Mouse (Mus musculus): ENCODE measurements around the gene Olfr584. TPM values are rescaled to one million over a fixed set of nuclear protein-coding genes. Genes with fewer than 3 reads are reported as not detected.

Gene Olfr584
- not detected in 2 replicates for polyA plus RNA-seq (2012; rRNA removed)

GRCm38 (mm10) chr7:103081585-103081984, at the start of gene Olfr584:
Gene Olfr584 (plus strand): TSS chr7:103081885.

GRCm38 (mm10) chr7:103037724-103038123, 44.0 kb upstream of the Olfr584 start, which contains the start of gene Olfr582:
Gene Olfr582 (plus strand): TSS chr7:103038024.

GRCm38 (mm10) chr7:103051000-103051399, 30.7 kb upstream of the Olfr584 start, which contains the start of gene Olfr583:
Gene Olfr583 (plus strand): TSS chr7:103051300.

GRCm38 (mm10) chr7:103097420-103097819, 15.7 kb downstream of the Olfr584 start, which contains the start of gene Olfr585:
Gene Olfr585 (plus strand): TSS chr7:103097720.

GRCm38 (mm10) chr7:103125538-103125937, 43.9 kb downstream of the Olfr584 start, which contains the start of gene Olfr586:
Gene Olfr586 (minus strand): TSS chr7:103125638.

Other genes with a start within 250 kb of the Olfr584 start
- not detected in 2 replicates for gene Olfr566, start 223.1 kb upstream of the Olfr584 start, polyA plus RNA-seq (2012; rRNA removed)
- not detected in 2 replicates for gene Olfr568, start 204.8 kb upstream of the Olfr584 start, polyA plus RNA-seq (2012; rRNA removed)
- not detected in 2 replicates for gene Olfr569, start 191.0 kb upstream of the Olfr584 start, polyA plus RNA-seq (2012; rRNA removed)
- 0.12 and 0.13 TPM in 2 replicates for gene Olfr570, start 187.3 kb upstream of the Olfr584 start, polyA plus RNA-seq (2012; rRNA removed)
- gene Olfr571, start 164.3 kb upstream of the Olfr584 start, polyA plus RNA-seq (2012; rRNA removed), result 0.09 TPM in 1 of 2 replicates, not detected in the other
- gene Olfr572, start 157.5 kb upstream of the Olfr584 start, polyA plus RNA-seq (2012; rRNA removed), result not detected in 2 replicates
- not detected in 2 replicates for gene Olfr573-ps1, start 139.3 kb upstream of the Olfr584 start, polyA plus RNA-seq (2012; rRNA removed)
- not detected in 2 replicates for gene Olfr574, start 133.4 kb upstream of the Olfr584 start, polyA plus RNA-seq (2012; rRNA removed)
- not detected in 2 replicates for gene Olfr575, start 123.1 kb upstream of the Olfr584 start, polyA plus RNA-seq (2012; rRNA removed)
- not detected in 2 replicates for gene Olfr576, start 119.2 kb upstream of the Olfr584 start, polyA plus RNA-seq (2012; rRNA removed)
- not detected in 2 replicates for gene Olfr577, start 105.9 kb upstream of the Olfr584 start, polyA plus RNA-seq (2012; rRNA removed)
- gene Olfr578, start 92.6 kb upstream of the Olfr584 start, polyA plus RNA-seq (2012; rRNA removed), result not detected in 2 replicates
- not detected in 2 replicates for gene Olfr582, start 43.9 kb upstream of the Olfr584 start, polyA plus RNA-seq (2012; rRNA removed)
- not detected in 2 replicates for gene Olfr583, start 30.6 kb upstream of the Olfr584 start, polyA plus RNA-seq (2012; rRNA removed)
- not detected in 2 replicates for gene Olfr585, start 15.8 kb downstream of the Olfr584 start, polyA plus RNA-seq (2012; rRNA removed)
- gene Olfr586, start 43.8 kb downstream of the Olfr584 start, polyA plus RNA-seq (2012; rRNA removed), result not detected in 2 replicates
- gene Olfr588-ps1, start 59.0 kb downstream of the Olfr584 start, polyA plus RNA-seq (2012; rRNA removed), result not detected in 2 replicates
- gene Olfr589, start 74.5 kb downstream of the Olfr584 start, polyA plus RNA-seq (2012; rRNA removed), result not detected in 2 replicates
- not detected in 2 replicates for gene Olfr591, start 96.5 kb downstream of the Olfr584 start, polyA plus RNA-seq (2012; rRNA removed)
- gene Olfr592, start 102.9 kb downstream of the Olfr584 start, polyA plus RNA-seq (2012; rRNA removed), result not detected in 2 replicates
- not detected in 2 replicates for gene Olfr593, start 130.0 kb downstream of the Olfr584 start, polyA plus RNA-seq (2012; rRNA removed)
- not detected in 2 replicates for gene Olfr594, start 135.1 kb downstream of the Olfr584 start, polyA plus RNA-seq (2012; rRNA removed)
- not detected in 2 replicates for gene Usp17ld, start 170.6 kb downstream of the Olfr584 start, polyA plus RNA-seq (2012; rRNA removed)
- not detected in 2 replicates for gene Olfr596, start 223.8 kb downstream of the Olfr584 start, polyA plus RNA-seq (2012; rRNA removed)
- gene Olfr597, start 234.4 kb downstream of the Olfr584 start, polyA plus RNA-seq (2012; rRNA removed), result not detected in 2 replicates
- not detected in 2 replicates for gene Olfr598, start 241.7 kb downstream of the Olfr584 start, polyA plus RNA-seq (2012; rRNA removed)

Measured in central nervous system, embryonic 14 days (tissue).